Mouse (Mus musculus): ENCODE measurements around the gene Hjurp. TPM values are rescaled to one million over a fixed set of nuclear protein-coding genes. Genes with fewer than 3 reads are reported as not detected.

The Hjurp gene
- polyA plus RNA-seq, 2 experiments from 2014 or later = 38.2 to 70.5 TPM

DNA sequence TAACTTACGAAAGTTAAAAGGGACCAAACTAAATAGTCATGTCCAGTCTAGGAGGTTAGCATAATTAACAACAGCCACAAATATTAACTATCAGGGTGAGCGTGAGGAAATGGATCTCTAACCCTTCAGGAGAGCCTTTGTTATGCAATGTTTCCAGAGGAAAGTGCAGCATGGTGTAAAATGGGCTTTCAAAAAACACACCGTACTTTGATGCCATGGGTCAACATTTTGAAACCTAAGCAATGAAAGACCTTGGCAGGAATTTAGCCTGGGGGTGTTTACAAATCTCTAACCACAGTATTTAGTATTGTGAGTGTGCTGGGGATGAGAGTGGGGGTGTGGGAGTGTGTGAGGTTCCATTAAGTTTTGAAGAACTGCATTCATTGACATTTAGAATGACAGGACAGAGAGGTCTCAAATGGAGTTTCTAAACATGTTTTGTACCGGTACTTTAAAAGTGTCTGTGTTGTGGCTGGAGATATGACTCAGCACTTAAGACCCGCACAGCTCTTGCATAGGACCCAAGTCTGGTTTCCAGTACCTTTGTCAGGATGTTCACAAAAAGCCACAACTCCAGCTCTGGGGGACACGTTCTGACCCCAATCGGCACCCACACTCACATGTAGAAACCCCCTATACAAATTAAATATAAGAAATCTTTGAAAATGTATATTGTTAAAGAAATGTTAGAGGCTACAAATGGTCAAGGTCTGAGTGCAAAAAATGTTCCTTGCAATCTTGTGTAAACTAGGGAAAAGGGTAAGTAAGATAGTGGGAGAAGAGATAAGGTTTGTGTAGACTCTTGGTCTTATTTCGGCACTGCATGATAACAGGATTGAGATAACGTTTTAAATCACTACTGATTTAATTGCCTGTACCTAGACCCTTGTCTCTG, 1.9 kb upstream of the Hjurp start:
- ATAC-seq = no peak

DNA sequence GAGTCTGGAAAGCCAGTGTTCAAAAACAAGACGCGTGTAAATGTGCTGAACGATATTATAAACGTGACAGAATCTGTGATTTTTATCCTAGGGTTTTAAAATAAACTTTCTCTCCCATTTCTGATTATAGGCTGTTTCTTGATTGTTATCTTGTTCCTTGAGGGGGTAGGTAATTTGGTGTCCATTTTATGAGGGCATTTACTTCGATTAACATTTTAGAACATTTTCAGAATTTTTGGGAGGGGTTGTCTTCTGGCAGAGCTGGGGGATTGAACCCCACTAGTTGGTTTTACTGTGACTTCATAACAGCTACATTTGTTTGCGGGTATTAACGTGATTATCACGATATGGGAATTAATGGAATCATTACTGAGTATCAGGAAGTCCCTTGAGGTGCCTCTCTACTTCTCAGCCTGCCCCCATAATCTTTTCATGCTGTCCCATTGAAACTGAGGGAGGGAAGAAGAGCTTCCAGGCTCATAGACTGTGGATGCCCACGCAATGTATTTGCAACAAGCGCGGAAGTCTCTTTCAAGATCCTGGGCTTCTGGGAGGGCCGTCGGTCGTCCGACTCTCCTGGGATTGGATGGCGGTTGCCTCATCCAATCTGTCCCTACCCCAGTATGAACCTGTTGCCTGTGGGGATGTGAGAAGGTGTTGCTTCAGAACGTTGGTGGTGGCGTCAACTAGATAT, 532 bp upstream of the Hjurp start:
- ATAC-seq = no peak

DNA sequence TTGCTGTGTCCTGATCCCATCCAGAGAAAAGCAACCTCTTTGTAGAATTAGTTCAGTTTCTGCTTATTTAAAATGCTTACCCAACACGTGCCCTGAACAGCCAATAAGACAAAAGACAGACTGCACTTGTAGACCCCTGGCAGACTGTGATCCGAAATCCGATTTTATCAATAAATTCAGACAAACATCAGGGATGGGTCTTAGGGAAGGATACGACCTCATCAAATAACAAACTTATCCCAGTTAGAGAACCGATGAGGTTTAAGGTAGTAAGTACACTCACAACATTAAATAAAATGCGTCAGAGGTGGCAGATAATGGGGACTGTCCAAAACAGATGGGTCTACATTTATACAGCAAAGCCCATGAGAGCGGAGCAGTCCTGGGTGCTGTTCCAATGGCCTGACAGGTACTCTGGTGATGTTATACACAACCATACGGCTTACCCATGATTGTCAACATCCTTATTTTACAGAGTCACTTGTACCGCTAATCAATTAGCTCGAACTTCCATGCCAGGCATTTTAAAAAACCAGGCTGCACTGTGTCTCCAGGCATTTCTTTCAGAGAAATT, 822 bp downstream of the Hjurp start:
- ATAC-seq = peak; percentile 11

DNA sequence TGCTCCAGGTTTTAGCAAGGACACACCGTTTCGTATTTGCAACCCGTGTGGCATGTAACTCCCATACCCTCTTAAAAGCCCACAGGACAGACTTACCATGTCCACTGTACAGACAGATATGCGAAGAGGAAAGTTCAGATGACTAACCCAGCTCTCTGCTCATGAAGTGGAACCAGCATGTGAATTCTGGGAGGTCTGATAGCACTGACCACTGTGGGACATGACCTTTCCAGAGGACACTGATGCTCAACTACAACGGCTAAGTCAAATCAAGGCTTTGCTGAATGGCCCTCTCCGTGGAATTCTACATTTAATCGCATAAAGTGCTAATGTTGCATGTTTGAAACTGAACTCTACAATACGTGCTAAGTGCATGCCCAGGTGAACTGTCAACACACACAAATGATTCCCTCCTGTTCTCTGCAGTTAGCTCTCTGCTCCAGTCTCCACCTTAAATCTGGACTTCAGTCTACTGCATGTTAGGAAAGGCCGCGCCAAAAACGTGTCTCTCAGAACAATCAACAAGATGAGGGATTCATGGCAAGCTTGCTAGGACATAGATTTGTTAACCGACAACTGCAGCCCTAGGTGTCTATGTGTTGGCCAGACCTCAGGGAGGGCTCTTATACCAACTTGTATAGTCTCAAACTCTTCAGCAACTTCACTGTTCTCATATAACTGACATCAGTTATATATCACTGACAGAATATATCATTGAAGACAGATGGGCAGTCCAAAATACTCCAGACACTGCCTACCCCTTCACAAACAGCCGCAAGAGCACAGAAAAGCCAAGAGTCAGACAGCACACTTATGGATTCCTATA, 1.5 kb downstream of the Hjurp start:
- no peak for ATAC-seq

DNA sequence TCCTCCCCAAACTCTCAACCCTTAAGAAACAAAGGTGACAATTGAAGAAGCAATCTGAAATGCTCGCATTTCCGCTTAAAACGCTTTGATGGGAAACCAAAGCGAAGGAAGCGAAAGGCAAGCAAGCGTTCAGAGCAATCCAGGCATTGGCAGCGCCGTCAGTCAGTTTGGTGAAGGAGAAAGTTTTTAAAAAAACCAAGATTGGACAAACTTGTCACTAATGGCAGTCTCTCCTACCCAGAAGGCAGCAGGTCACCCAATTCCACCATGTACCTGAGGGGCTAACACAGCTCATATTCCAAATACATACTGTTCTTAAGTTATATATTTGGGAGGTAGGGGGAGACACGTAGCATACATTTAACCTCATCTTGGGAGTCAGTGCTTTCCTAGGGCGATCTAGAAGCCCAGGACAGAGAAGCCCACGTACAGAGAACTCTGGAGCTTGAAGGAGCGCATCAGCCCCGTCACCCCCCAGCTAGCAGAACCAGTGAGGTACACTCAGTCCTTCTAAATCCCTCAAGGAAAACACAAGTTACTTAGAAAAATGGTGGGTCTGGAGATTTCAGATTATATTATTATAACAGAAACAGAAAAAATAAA, 2.3 kb downstream of the Hjurp start:
- ATAC-seq = no peak

DNA sequence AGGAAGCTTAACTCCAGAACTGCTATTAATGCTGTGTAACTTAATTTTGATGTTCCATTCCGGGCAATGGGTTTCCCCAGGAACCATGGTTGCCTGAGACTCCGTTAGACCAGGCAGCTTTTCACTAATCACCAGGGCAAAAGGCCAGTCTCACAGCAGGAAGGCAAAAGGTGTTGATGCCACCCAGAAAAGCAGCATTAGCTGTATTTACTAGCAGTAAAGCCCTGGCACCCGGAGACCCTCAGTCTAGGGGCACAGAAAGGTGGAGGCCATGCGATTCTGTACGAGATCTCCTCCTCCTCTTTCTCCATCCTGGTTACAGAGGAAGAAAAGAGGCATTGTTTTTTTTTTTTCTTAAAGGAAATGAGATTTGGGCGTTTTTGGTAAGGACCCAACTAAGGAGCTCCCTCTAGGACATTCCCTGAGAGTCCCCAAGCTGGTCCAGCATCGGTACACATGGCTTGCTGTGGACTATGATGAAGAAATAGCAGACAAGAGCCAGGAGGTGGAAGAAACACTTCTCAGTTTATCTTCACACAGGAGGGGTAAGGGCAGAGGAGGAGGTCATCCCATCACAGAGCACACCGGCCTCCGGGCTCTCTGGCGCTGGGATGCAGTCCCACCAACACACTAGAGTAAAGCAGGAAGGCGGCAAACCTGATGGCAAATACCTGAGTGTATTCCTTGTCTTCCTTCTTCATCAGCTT, 2.9 kb downstream of the Hjurp start:
- no peak for ATAC-seq

DNA sequence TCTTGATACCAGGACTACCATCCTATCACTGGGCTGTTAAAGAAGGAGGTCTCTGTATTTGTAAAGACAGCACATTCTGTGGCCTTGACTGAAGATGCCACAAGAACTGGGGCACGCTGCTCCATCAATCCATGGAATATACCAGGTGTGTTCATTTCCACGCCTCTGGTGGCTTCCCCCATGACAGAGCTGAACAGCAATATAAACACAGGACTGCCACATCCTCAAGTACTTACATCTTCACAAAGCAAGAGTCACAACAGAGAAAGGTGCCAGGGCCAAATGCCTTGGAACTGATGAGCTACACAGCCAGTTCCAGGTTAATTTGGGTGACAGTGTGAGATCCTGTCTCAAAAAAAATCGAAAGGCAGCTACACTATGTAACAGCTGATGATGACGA, 3.6 kb downstream of the Hjurp start:
- ATAC-seq = no peak

DNA sequence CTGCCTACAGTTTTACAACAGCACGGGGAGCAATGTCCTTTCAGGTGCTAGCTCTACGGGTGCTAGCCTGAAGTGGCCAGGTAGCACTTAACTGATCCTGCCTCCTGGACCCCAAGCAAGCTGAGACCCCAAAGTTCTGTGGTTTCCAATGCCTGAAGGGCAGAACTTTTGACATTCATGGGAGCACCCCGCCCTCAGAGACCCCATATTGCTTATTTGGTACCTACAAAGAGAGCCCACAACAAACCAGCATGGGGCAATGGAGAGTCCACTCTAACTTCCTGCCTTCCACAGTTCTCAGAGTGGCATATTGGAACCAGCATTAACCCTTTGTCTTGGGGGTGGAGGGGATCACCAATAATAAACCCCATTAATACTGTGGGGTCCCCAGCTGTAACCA, 4.1 kb downstream of the Hjurp start:
- no peak for ATAC-seq

DNA sequence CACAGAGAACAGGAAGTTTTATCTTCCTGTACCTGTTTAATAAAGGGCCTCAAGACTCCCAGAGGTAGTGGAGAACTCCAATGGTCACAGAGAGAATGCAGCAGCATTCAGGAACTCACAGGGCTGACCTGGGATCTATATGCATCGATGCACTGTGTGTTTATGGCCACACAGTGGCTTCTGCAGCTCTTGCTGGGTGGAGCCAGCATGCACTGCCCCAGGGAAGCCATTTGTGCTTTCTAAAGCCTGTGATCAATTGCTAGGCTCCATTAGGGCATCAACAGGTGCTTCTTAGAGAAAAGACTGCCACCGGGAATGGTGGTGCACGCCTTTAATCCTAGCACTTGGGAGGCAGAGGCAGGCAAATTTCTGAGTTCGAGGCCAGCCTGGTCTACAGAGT, 4.6 kb downstream of the Hjurp start:
- ATAC-seq = no peak

DNA sequence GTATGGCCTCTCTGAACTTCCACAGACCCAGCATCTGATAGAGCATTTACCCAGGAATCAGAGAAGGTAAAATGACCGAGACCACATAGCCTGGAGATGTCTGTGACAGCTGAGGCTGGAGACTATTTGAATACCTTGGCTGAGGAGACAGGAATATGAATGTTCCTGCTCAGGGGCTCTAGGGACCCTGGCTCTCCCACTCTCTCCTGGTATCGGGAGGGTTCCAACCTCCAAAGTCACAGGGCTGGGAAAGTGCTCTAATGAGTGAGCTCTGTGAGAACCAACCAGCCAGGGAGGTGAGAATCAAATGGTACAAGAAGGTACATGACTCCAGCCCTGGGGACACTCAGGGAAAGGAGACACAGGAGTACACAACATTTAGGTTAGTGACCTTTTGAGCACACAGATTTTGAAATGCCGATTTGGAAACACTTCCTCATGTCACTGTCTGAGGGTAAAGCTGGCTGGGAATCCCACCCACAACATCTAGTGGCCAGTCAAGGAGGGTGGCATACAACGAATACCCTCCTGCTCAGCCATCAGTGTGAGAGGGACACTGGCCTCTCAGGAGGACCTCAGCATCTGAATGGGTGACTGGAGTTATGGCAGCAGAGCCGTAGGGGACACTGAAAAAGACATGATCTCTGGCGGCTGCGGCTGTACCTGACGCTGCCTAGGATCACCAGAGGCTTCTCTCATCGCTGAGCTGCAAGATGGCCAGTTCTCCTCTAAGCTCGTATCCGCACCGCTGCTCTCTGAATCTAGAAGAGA, 7.7 kb downstream of the Hjurp start:
- ATAC-seq = no peak

DNA sequence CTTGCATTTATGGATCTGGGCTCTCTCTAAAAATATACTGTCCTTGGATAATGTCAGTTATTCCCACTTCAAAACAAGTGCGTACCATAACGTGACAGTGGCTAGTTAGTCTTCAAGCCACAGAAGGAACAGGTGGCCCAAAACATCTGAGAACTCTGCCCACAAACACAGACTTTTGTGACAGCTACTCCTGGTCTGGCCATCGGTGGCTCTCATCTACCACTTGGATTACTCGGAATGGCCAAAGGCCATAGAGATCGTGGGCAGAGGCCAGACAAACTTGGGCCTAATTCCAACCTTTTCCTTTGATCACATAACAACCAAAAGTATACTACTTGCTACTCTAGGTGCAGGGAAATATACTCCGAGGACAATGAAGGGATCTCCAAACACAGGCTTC, 9.4 kb downstream of the Hjurp start:
- no peak for ATAC-seq

DNA sequence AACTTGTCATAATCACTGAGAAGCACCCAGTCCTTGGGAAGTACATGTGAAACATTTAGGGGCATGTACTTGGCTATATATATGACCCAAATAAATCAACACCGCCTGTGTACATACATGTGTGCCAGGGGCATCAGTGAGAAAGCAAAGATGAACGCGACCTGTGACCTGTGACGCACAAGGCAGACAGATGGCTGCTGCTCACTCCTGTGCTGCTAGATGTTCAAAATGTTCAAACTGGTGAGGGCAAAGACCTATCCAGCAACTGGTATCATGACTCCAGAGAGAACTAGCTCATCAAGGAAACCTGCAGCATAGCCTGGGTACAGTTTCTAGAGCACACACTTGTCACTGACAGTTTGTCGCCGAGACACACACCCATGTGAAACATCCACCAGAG, 9.9 kb downstream of the Hjurp start:
- peak; percentile 21 for ATAC-seq

DNA sequence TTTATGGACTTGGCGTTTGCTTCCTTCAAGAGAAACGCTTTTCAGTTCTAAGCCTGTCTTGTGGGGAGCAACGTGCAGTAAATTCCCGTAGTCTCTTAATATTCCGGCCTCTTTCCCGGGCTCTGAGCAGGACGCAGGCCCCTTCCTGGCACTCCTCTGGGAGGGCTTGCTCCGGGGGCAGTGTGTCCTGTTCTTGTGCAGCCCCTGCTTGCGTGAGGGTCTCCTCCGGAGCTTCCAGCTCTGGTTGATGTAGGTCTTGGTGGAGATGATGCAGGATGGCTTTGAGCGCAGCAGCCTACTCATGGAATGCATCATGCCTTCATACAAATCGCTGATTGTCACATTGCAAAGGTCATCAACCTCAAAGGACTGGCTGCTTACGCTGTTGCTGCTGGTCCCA, 11.3 kb downstream of the Hjurp start:
- no peak for ATAC-seq

DNA sequence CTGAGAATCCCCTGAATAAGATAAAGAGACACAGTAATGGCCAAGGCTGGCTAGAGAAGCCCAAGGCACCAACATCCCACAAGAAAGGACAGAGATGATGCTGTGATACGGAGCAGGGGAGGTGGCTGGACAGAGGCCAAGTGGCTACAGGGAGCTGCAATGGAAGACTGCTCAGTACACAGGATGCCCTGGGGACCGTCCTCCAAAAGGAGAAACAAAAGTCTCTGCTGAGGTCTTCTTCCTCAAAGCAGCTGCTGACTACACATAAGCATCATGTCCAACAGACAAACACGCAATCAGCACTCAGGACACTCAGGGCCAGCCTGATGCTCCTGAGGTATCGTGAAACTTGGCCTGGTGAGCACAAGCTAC, 12.6 kb downstream of the Hjurp start:
- ATAC-seq = no peak

DNA sequence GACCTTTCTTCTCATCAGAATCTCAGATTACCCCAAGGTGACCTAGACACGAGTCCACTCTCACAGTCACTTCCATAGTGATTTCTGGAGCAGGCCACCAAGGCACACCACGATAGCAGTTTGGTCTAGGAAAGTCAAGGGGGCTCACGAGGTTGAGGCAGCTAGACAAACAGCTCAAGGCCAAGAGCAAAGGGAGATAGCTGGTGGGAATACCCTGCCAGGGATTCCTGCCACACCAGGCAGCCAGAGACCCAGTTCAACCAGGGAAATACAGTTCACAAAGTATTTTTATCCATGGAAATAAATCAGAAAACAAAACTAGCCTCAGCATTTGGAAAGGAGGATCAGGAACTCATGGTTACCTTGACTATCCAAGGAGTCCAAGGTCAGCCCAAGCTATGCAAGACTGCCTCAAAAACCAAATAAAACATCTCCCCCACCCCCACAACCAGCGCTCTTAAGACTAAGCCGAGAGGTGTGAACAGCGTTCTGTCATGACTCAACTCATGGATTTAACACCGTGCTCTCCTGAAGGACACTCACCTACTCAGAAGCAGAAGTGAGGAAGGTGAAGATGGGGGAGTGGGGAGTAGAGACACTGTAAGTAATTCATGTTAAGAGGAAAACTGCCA, 13.1 kb downstream of the Hjurp start:
- ATAC-seq = no peak

DNA sequence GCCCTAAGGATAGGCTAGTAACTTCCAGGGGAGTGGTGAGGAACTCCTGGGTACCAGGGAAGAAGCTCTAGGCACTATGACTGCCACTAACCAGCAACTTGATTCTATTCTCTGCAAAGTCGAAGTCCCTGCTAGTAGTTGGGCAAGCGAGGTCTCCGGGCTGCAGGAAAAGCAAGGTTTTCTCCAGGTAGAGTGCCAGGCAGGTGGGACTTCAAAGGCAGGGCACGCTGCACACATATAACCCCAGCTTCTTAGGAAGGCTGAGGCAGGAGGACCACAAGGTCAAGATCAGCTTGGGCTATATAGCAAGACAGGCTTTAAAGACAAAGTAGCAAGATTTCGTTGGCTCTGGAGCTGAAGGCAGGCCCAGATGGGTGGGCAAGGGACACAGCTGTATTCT, 13.7 kb downstream of the Hjurp start:
- no peak for ATAC-seq

DNA sequence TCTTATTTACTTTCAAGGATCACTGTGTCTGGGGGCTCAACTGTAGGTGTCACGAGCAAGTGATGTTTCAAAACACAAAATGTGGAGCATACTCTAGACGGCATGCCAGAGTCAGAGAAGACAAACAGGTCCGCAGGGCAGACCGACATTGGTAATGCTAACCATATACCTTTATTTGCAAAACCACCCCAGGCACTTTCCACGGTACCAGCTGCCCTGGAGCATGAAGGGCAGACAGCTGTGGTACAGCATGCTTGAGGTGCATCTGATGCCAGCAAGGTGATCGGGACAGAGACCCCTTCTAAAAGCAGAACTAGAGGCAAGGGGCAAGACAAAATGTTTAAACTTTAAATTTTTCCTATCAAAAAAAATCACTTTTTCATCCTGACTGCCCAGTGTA, 14.5 kb downstream of the Hjurp start:
- ATAC-seq = no peak

DNA sequence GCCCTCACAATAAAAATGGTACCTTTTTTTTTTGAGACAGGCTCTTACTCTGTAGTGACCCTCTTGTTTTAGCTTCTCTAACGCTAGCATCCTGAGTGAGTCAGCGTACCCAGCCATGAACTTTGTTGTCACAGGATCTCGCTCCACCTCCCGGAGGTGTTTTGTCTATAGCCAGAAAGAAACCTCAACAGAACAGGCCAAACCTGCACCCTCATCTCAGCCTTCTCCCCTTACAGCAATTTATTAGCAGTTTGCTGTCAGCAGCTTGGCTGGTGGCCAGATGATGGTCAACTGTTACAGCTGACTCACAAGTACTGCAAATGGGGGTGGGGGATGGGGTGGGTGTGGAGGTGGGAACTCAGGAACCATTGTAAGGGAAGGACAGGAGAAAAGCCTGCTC, 15.2 kb downstream of the Hjurp start:
- peak; percentile 4 for ATAC-seq

DNA sequence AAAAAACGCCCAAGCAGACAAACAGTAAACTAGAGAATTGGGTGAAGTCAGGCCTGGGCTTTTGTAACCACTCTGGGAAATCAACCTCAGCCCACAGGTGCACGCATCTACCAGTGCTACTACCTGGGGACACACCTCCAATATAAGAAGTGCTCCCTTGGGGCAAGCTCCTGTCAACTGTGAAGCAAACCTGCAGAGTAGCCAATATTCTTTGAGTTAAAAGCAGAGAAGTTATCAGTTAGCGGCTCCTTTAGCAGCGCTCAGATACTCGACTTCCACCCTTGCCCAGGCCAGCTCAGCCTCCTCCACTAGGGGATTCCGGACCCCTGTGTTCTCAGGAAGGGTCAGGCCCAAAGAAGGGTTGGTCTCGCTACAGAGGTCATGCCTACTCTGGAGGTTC, 15.7 kb downstream of the Hjurp start:
- no peak for ATAC-seq

DNA sequence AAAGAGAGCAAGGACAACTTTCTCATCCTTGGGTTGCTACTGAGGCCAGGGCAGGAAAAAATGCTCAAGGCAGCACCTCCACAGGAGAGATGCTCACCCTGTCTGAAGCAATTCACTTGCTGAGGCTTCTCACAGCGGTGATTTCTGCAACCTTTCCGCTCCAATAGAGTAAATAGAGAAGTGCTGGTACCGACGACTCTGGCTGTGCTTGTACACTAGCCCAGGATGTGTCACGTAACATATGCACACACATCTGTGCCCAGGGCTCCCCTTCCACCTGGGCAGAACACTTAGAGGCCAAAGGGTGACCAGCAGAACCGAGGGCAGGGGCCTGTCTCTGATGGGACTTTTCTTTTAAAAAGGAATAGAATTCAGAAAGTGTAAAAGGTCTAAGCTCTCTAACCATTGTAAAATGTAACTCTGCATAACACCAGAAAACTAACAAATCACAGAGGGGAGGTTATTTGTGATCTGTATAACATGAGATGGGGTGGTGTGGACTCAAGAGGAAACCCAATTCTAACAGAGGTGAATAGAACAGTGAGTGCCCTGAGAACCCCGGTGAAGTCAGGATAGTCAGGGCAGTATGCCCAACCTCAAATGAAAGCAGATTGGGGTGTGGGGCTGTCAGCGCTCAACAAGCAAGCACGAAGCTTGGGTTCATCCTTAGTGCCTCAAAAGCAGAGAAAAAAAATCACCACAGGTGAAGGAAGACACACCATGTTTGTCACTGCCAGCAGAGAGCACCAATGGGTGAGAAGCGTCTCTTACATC, 16.6 kb downstream of the Hjurp start:
- ATAC-seq = no peak
